Comparison of ENCODE assay signal across 11 mouse cellular contexts in the genomic region with DNA sequence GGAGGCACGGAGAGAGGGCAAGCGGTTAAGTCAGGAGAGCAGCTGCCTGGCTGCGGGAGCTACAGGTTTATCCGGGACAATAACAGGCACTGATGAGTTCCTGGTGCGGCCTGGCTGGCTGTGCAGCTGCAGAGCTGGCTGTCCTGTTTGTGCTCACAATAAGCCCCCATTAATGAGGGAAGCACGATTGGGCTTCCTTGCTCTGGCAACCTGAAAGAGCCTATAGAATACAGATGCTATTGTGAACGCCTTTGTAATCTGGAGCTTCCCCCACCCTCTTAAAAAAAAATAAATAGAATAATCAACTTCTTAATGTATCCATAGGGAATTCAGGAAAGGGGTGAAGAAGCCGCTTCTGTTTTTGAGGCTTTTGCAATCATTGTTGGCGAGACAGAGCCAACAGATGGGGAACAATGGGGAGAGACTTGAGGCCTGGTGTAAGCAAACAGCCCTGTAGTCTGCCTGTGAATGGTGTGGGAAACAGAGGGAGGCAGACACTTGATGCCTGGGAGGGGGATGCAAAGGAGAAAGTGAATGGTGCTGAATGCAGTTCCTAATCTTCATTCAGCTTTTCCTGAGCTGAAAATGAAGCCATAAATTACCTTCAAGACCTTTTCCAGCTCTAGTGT. TPM values are rescaled to one million over a fixed set of nuclear protein-coding genes. Genes with fewer than 3 reads are reported as not detected.
DNase-seq lines count a peak whose midpoint lies in the region; ATAC-seq lines count a peak whose summit lies in the region.
"Had no signal": no experiment of that assay in that cellular context is flagged by ENCODE, and none has a peak within 500 bp of the region (broad histone marks: within the 10 kb centered on the region; RNA-seq: fewer than 3 reads in every experiment).

No protein-coding gene starts in this region.

- intact Hi-C loops in heart, postnatal 10 days (cut with DNase I), result loop anchor here (5.0 kb wide), 4 partner anchors 123 to 968 kb away; a partner anchor contains a TSS

- peak overlapping the region; percentile 58 for H3K4me2 ChIP-seq in heart, embryonic 14.5 days (ENCODE audit: low read length)
- peak overlapping the region; percentile 56 for H3K4me2 ChIP-seq in forebrain, embryonic 13.5 days

- no peaks in the 10 kb centered on the region for H3K27me3 ChIP-seq in heart, embryonic 14.5 days (ENCODE audit: control insufficient read depth, insufficient read depth, low read length)
- no peaks in the 10 kb centered on the region for H3K27me3 ChIP-seq in forebrain, embryonic 13.5 days

- WGBS in heart, embryonic 14.5 days, result 32% methylated on average over 9 of the region's 9 CpGs
- WGBS in forebrain, embryonic 13.5 days, result 2% methylated on average over 9 of the region's 9 CpGs

- DNase-seq in heart, postnatal 10 days, result no peak
- peak; percentile 39 for DNase-seq in R1 (ENCODE audit: low read depth, low spot score)
- DNase-seq in mesoderm, embryonic 11.5 days (ENCODE audit: low read depth, low spot score), result peak; percentile 72
- DNase-seq in adrenal gland, adult 18-20 months (ENCODE audit: low spot score in 2 of 2), result no peak
- DNase-seq in cerebellum, adult 9-11 months, result no peak
- no peak for DNase-seq in cerebellum, adult 11-12 months
- DNase-seq: adrenal gland, postnatal 36 days; lung, postnatal 36 days had no signal

- no peaks in the 10 kb centered on the region for H3K9me3 ChIP-seq in heart, embryonic 14.5 days (ENCODE audit: control insufficient read depth, low read length)
- H3K9me3 ChIP-seq in forebrain, embryonic 13.5 days (replicated peaks), result no peaks in the 10 kb centered on the region

- H3K9ac ChIP-seq in heart, embryonic 14.5 days (ENCODE audit: low read length), result no peak overlapping the region
- peak overlapping the region; percentile 41; the same call in 1 of the 2 replicates for H3K9ac ChIP-seq in forebrain, embryonic 13.5 days

- no peak for ATAC-seq in heart, embryonic 14.5 days (ENCODE audit: insufficient number of reproducible peaks, insufficient read depth, low FRiP score, low read depth)
- ATAC-seq in forebrain, embryonic 13.5 days, result peak; percentile 63

- H3K4me1 ChIP-seq in heart, embryonic 14.5 days (ENCODE audit: control insufficient read depth in 2 of 2, insufficient read depth in 2 of 2, low read length in 2 of 2), result peaks cover 4 to 11% of the 10 kb centered on the region in 2 experiments
- peaks cover 49% of the 10 kb centered on the region for H3K4me1 ChIP-seq in forebrain, embryonic 13.5 days

- H3K36me3 ChIP-seq in heart, embryonic 14.5 days (ENCODE audit: control insufficient read depth, insufficient read depth, low read length), result no peaks in the 10 kb centered on the region
- no peaks in the 10 kb centered on the region for H3K36me3 ChIP-seq in forebrain, embryonic 13.5 days (ENCODE audit: poor library complexity, severe bottlenecking)

- no peak overlapping the region for H3K27ac ChIP-seq in heart, embryonic 14.5 days (replicated peaks in 1 of 2; ENCODE audit: control insufficient read depth in 1 of 2, insufficient read depth in 1 of 2, low read depth in 2 of 2, low read length in 2 of 2)
- H3K27ac ChIP-seq in forebrain, embryonic 13.5 days, result peak overlapping the region; percentile 95

- no peak overlapping the region for H3K4me3 ChIP-seq in heart, embryonic 14.5 days (ENCODE audit: control insufficient read depth in 1 of 2, insufficient read depth in 1 of 2, low read depth in 1 of 2, low read length in 2 of 2)
- H3K4me3 ChIP-seq in forebrain, embryonic 13.5 days, result peak overlapping the region; percentile 22
- H3K4me3 ChIP-seq: erythroblast, embryonic 14.5 days had no signal

RNA-seq across cellular contexts. Expression of a gene that starts 2.4 kb away (rescaled TPM):
- 33.8 and 36.8 TPM in 2 replicates for polyA plus RNA-seq in heart, embryonic 14.5 days (2014; fragmentation: Nextera tagmentation; extraction: Ambion mirVana)
- 10 to 100 TPM in 1 of 2 experiments, 1 to 10 TPM in 1; 6.5 to 11.9 TPM for total RNA-seq in heart, postnatal 10 days (2021)
- 22.8 and 25.1 TPM in 2 replicates for polyA plus RNA-seq in forebrain, embryonic 13.5 days (2015; fragmentation: Nextera tagmentation; extraction: Ambion mirVana)
- total RNA-seq in adrenal gland, adult 18-20 months (2021), result 1 to 10 TPM in 1 of 2 experiments, under 1 TPM in 1; 0.80 to 1.1 TPM
- polyA plus RNA-seq: erythroblast, embryonic 14.5 days had no signal

Comparison
In these comparisons a context has a peak if more than half of its experiments do, and no peak if none do; other contexts are left out.
1. DNase-seq: peak in R1 (single experiment) and mesoderm, embryonic 11.5 days (single experiment); none in heart, postnatal 10 days (0 of 2), adrenal gland, adult 18-20 months (0 of 2), cerebellum, adult 9-11 months (single experiment) and cerebellum, adult 11-12 months (single experiment).